Mouse (Mus musculus): ENCODE data around the gene Pkn3. TPM values are rescaled to one million over a fixed set of nuclear protein-coding genes. Genes with fewer than 3 reads are reported as not detected.
"Not testable (repeated sequence)": the region's sequence is repeated elsewhere in the genome, so short reads cannot be mapped to it uniquely, and the experiment has no call there.

The Pkn3 gene
- polyA plus RNA-seq, 1 experiment from 2014 or later, result 1.6 TPM

GRCm38 (mm10) chr2:30131240-30131639 is 53.8 kb downstream of the Pkn3 start:
- peaks cover 24% of the 10 kb centered on the region for H3K79me2 ChIP-seq (ENCODE audit: inconsistent target)
- not testable (repeated sequence) for H3K36me3 ChIP-seq (ENCODE audit: inconsistent target); H3K4me3 ChIP-seq (ENCODE audit: inconsistent target); H3K27ac ChIP-seq
- 67% methylated on average over 4 of the region's 5 CpGs for WGBS (ENCODE audit: missing documents)

DNA sequence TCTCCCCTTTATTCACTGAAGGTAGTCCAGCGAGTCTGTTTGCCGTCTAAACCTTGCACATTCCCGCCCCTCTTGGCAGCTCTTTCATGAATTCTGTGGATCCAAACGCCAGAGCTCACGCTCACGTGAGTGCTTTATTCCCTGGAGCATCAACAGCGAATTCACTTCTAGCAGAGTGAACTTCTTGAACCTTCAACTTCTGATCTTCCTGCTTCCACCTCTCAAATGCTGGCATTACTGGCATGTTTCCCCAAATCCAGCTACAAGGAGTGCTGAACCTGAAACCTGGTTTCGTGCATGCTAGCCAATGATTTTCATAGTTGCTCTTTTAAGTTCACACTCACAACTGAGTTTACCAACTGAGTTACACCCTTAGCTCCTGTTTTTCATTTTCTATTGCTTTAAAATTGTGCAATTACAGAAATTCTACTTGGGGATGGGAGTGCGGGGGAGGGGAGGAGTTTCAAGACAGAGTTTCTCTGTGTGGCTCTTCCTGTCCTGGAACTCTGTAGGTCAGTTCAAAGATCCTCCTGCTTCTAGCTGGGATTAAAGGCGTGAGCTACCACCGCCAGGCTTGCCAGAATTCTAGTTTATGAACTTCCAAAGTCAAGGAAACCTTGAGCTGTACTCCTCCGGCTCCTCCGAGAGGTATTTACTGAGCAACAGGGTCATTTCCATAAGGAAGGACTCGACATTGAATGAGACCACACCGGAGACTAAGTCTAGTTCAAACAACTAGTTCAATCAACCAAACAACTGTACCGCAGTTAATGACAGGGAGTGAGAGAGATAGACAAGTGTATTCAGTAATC is 55.5 kb downstream of the Pkn3 start:
- Histone ChIP-seq H3K36me3 (ENCODE audit: inconsistent target) (peaks cover 16% of the 10 kb centered on the region), H3K4me3 (ENCODE audit: inconsistent target) (peak overlapping the region; percentile 43), H3K27ac (peak overlapping the region; percentile 93), H3K79me2 (ENCODE audit: inconsistent target) (peaks cover 42% of the 10 kb centered on the region)
- 35% methylated on average over 16 of the region's 16 CpGs for WGBS (ENCODE audit: missing documents)

GRCm38 (mm10) chr2:30133613-30134377 is 56.3 kb downstream of the Pkn3 start, which contains the start of gene Tbc1d13:
TSS of gene Tbc1d13 (plus strand) at chr2:30133746.
- peak within 1 kb of the TSS; percentile 91 for H3K4me3 ChIP-seq (ENCODE audit: inconsistent target)
- WGBS (ENCODE audit: missing documents), result under 1% methylated on average over 45 of the region's 46 CpGs
- peak within 1 kb of the TSS; percentile 95 for H3K27ac ChIP-seq
- H3K79me2 ChIP-seq (ENCODE audit: inconsistent target), result peaks cover 50% of the 10 kb centered on the region
- H3K36me3 ChIP-seq (ENCODE audit: inconsistent target), result peaks cover 23% of the 10 kb centered on the region

DNA sequence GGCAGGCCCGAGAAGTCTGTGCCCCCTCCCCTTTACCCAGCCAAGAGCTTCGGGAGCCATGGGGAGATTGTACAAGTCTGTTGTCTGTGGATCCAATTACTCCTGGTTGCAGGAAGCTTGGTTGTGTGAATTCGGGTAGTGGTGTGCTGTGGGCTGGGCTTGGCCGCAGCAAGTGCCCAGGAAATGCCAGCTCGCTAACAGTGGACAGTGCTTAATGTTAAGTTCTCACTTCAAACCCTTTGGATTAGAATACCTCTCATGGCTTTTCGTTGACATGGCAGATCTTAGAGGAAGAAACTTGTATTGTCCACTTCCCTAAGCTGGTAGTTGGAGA is 56.9 kb downstream of the Pkn3 start:
- WGBS (ENCODE audit: missing documents), result 0% methylated on average over 6 of the region's 6 CpGs
- Histone ChIP-seq H3K36me3 (ENCODE audit: inconsistent target) (peaks cover 27% of the 10 kb centered on the region), H3K4me3 (ENCODE audit: inconsistent target) (peak overlapping the region; percentile 91), H3K27ac (peak overlapping the region; percentile 95), H3K79me2 (ENCODE audit: inconsistent target) (peaks cover 54% of the 10 kb centered on the region)

DNA sequence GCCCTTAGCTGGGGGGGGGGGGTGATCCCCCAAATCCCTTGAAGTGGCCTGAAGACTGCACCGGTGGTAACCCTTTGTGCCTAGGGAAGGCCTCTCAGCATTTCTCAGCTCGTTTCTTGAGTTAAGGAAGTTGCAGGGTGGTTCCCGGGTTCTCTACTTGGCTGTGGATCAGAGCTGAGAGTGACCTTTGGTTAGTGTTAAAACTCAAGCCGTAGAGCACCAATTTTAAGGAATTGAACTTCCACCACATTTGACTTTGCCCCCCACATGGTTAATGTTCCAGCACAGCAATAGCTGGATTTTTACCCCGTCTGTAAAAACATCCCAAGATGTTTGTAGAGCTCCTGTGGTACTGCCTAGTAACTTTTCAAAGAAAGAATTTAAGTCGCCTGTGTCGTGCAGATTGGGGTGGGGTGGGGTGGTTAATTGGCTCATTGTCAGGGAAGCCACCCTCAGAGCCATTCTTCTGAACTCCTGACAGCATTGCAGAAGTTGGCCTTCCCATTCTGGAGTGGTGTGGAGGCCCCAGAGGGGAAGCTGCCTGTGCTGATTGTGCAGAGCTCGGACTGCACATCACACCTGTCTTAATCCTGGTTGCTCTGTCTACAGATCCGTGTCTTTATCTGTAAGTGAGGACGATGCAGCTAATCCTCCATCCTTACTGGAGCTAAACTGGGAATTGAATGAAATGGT is 57.6 kb downstream of the Pkn3 start:
- Histone ChIP-seq H3K27ac (peak overlapping the region; percentile 95), H3K79me2 (ENCODE audit: inconsistent target) (peaks cover 56% of the 10 kb centered on the region), H3K4me3 (ENCODE audit: inconsistent target) (peak overlapping the region; percentile 91), H3K36me3 (ENCODE audit: inconsistent target) (peaks cover 31% of the 10 kb centered on the region)
- WGBS (ENCODE audit: missing documents), result 22% methylated on average over 10 of the region's 10 CpGs

GRCm38 (mm10) chr2:30136458-30136857 is 59.0 kb downstream of the Pkn3 start:
- Histone ChIP-seq H3K36me3 (ENCODE audit: inconsistent target) (peaks cover 45% of the 10 kb centered on the region), H3K4me3 (ENCODE audit: inconsistent target) (no peak overlapping the region), H3K27ac (no peak overlapping the region), H3K79me2 (ENCODE audit: inconsistent target) (peaks cover 70% of the 10 kb centered on the region)
- 94% methylated on average over 10 of the region's 10 CpGs for WGBS (ENCODE audit: missing documents)

GRCm38 (mm10) chr2:30140021-30140420 is 62.5 kb downstream of the Pkn3 start:
- not testable (repeated sequence) for H3K4me3 ChIP-seq (ENCODE audit: inconsistent target); H3K27ac ChIP-seq
- H3K79me2 ChIP-seq (ENCODE audit: inconsistent target), result peaks cover 91% of the 10 kb centered on the region
- 100% methylated on average over 4 of the region's 4 CpGs for WGBS (ENCODE audit: missing documents)
- H3K36me3 ChIP-seq (ENCODE audit: inconsistent target), result peaks cover 81% of the 10 kb centered on the region

Other genes with a start within 250 kb of the Pkn3 start
- 7.3 to 16.8 TPM (median 15.9 TPM) in 3 replicates for gene Cercam, start 208.5 kb upstream of the Pkn3 start, polyA plus RNA-seq (2018)
- 28.3 to 46.9 TPM (median 30.9 TPM) in 3 replicates for gene Odf2, start 188.5 kb upstream of the Pkn3 start, polyA plus RNA-seq (2018)
- 7.9 to 12.5 TPM (median 10.0 TPM) in 3 replicates for gene Gle1, start 142.3 kb upstream of the Pkn3 start, polyA plus RNA-seq (2018)
- 67.1 to 95.0 TPM (median 74.1 TPM) in 3 replicates for gene Sptan1, start 112.1 kb upstream of the Pkn3 start, polyA plus RNA-seq (2018)
- 3.0 to 6.7 TPM (median 4.4 TPM) in 3 replicates for gene Wdr34, start 28.8 kb upstream of the Pkn3 start, polyA plus RNA-seq (2018)
- gene Set, start 20.3 kb upstream of the Pkn3 start, polyA plus RNA-seq (2018), result 142 to 388 TPM (median 281 TPM) in 3 replicates
- 10.5 to 24.6 TPM (median 20.1 TPM) in 3 replicates for gene Zdhhc12, start 16.0 kb downstream of the Pkn3 start, polyA plus RNA-seq (2018)
- 5.5 to 11.1 TPM (median 6.9 TPM) in 3 replicates for gene Zer1, start 46.9 kb downstream of the Pkn3 start, polyA plus RNA-seq (2018)
- 79.6 to 115 TPM (median 108 TPM) in 3 replicates for gene Tbc1d13, start 56.1 kb downstream of the Pkn3 start, polyA plus RNA-seq (2018)
- 1.2 to 5.8 TPM (median 3.8 TPM) in 3 replicates for gene Endog, start 93.8 kb downstream of the Pkn3 start, polyA plus RNA-seq (2018)
- 15.1 to 33.4 TPM (median 17.6 TPM) in 3 replicates for gene Spout1, start 100.8 kb downstream of the Pkn3 start, polyA plus RNA-seq (2018)
- gene Kyat1, start 128.2 kb downstream of the Pkn3 start, polyA plus RNA-seq (2018), result 1.5 to 4.5 TPM (median 3.0 TPM) in 3 replicates
- 11.0 to 16.9 TPM (median 11.0 TPM) in 3 replicates for gene Lrrc8a, start 160.0 kb downstream of the Pkn3 start, polyA plus RNA-seq (2018)
- 0.17 to 0.26 TPM (median 0.21 TPM) in 3 replicates for gene Gm28035, start 162.9 kb downstream of the Pkn3 start, polyA plus RNA-seq (2018)
- 8.0 to 16.8 TPM (median 13.0 TPM) in 3 replicates for gene Phyhd1, start 188.5 kb downstream of the Pkn3 start, polyA plus RNA-seq (2018)
- 15.9 TPM in 1 of 3 replicates, not detected in the others for gene Gm28038, start 203.4 kb downstream of the Pkn3 start, polyA plus RNA-seq (2018)
- gene Dolk, start 208.7 kb downstream of the Pkn3 start, polyA plus RNA-seq (2018), result 13.1 to 21.9 TPM (median 15.9 TPM) in 3 replicates
- gene Nup188, start 208.7 kb downstream of the Pkn3 start, polyA plus RNA-seq (2018), result 11.2 to 26.1 TPM (median 14.0 TPM) in 3 replicates

All from macrophage (primary cell).